Mouse (Mus musculus) ovary, postnatal 14 days (tissue): ENCODE measurements around the gene Casc3.

Source experiments
- DNase-seq: peaks from one replicate; pipeline ENCODE4 v3.0.0; 2022; ENCODE audit warnings: low spot score

The Casc3 gene

GRCm38 (mm10) chr11:98773635-98774295 lies 30.9 kb upstream of the Casc3 start:
- DNase-seq: peak; percentile 94

- DNase-seq: no peak
These were observed 29.9 kb upstream of the Casc3 start, which contains the start of gene Nr1d1 for GRCm38 (mm10) chr11:98774582-98775347. Nr1d1 (minus strand) TSS chr11:98775333.

- peak; percentile 97 for DNase-seq
These were observed 29.2 kb upstream of the Casc3 start for GRCm38 (mm10) chr11:98775348-98776051.

GRCm38 (mm10) chr11:98776052-98776764 lies 28.5 kb upstream of the Casc3 start:
- DNase-seq: no peak

- no peak for DNase-seq
These were observed 27.7 kb upstream of the Casc3 start for GRCm38 (mm10) chr11:98776843-98777590.

- no peak for DNase-seq
These were observed 26.8 kb upstream of the Casc3 start for GRCm38 (mm10) chr11:98777888-98778287.

- no peak for DNase-seq
These were observed 22.7 kb upstream of the Casc3 start for GRCm38 (mm10) chr11:98781851-98782512.

- DNase-seq: no peak
These were observed 22.0 kb upstream of the Casc3 start for GRCm38 (mm10) chr11:98782651-98783235.

GRCm38 (mm10) chr11:98783236-98783696 lies 21.4 kb upstream of the Casc3 start:
- DNase-seq: peak; percentile 86

GRCm38 (mm10) chr11:98784139-98784538 lies 20.6 kb upstream of the Casc3 start:
- no peak for DNase-seq

GRCm38 (mm10) chr11:98785214-98785613 lies 19.5 kb upstream of the Casc3 start:
- DNase-seq: no peak

GRCm38 (mm10) chr11:98785772-98786281 lies 18.9 kb upstream of the Casc3 start:
- peak; percentile 62 for DNase-seq

GRCm38 (mm10) chr11:98786359-98787214 lies 18.1 kb upstream of the Casc3 start:
- peak; percentile 98 for DNase-seq

GRCm38 (mm10) chr11:98787229-98787628 lies 17.5 kb upstream of the Casc3 start:
- DNase-seq: no peak

- no peak for DNase-seq
These were observed 17.0 kb upstream of the Casc3 start for GRCm38 (mm10) chr11:98787691-98788090.

- no peak for DNase-seq
These were observed 16.6 kb upstream of the Casc3 start for GRCm38 (mm10) chr11:98788139-98788538.

GRCm38 (mm10) chr11:98788550-98789218 lies 16.0 kb upstream of the Casc3 start:
- DNase-seq: peak; percentile 77

- DNase-seq: no peak
These were observed 15.4 kb upstream of the Casc3 start for GRCm38 (mm10) chr11:98789219-98789807.
